Comparison of ENCODE assay signal across 19 mouse cellular contexts in the genomic region with DNA sequence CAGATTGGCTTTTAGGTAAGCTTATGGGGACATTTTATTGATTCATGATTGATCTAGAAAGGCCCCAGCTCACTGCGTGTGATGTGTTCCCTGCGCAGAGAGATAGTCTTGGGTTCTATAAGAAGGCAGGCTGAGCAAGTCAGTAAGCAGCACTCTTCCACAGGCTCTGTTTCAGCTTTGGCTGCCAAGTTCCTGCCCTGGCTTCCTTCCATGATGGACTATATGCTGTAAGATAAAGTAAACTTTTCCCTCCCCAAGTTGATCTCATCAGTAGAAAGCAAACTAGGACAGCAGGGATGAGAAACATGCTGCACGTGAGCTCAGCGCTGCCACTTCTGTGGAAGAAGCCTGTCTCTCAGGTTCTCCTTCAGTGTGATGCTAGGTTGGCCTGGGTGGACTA.
DNase-seq lines count a peak whose midpoint lies in the region; ATAC-seq and TF ChIP-seq lines count a peak whose summit lies in the region.
"Had no signal": no experiment of that assay in that cellular context is flagged by ENCODE, and none has a peak within 500 bp of the region (broad histone marks: within the 10 kb centered on the region; RNA-seq: fewer than 3 reads in every experiment).

No protein-coding gene starts in this region.

- ATAC-seq in intestine, embryonic 15.5 days: 0 out of 2 replicates have a peak, but pooled peaks have one; percentile 25
- ATAC-seq in intestine, embryonic 16.5 days: no peak
- ATAC-seq in lung, embryonic 15.5 days (ENCODE audit: borderline replicate concordance, extremely low read depth, low FRiP score, low TSS enrichment): peak; percentile 73; the same call in 1 of the 2 replicates
- ATAC-seq: CD4-positive, CD25-positive, alpha-beta regulatory T cell, adult 4 months; hindbrain, postnatal 0 days had no signal

- H3K9ac ChIP-seq in intestine, embryonic 15.5 days: no peak overlapping the region
- H3K9ac ChIP-seq in intestine, embryonic 16.5 days (ENCODE audit: low read depth, low read length): no peak overlapping the region
- no peak overlapping the region for H3K9ac ChIP-seq in lung, embryonic 15.5 days
- H3K9ac ChIP-seq: embryonic facial prominence, embryonic 13.5 days; forebrain, embryonic 13.5 days; forebrain, postnatal 0 days; heart, embryonic 13.5 days; hindbrain, embryonic 14.5 days had no signal

- no peak overlapping the region for H3K4me3 ChIP-seq in intestine, embryonic 15.5 days (replicated peaks)
- no peak overlapping the region for H3K4me3 ChIP-seq in intestine, embryonic 16.5 days (ENCODE audit: low read length)
- H3K4me3 ChIP-seq in lung, embryonic 15.5 days: no peak overlapping the region
- H3K4me3 ChIP-seq in lung, adult 2 months (replicated peaks; ENCODE audit: extremely low read depth, low read depth, low read length): no peak overlapping the region
- H3K4me3 ChIP-seq: embryonic facial prominence, embryonic 13.5 days; forebrain, embryonic 10.5 days; forebrain, embryonic 13.5 days; gastrocnemius, adult 2 months; heart, embryonic 13.5 days had no signal

- no peaks in the 10 kb centered on the region for H3K9me3 ChIP-seq in intestine, embryonic 15.5 days
- no peaks in the 10 kb centered on the region for H3K9me3 ChIP-seq in intestine, embryonic 16.5 days (ENCODE audit: control insufficient read depth, low read length)
- no peaks in the 10 kb centered on the region for H3K9me3 ChIP-seq in lung, embryonic 15.5 days
- H3K9me3 ChIP-seq: embryonic facial prominence, embryonic 13.5 days; forebrain, embryonic 10.5 days; forebrain, embryonic 13.5 days; heart, embryonic 13.5 days had no signal

- DNase-seq in lung, adult 2 months: no peak
- peak; percentile 19 to 29 for DNase-seq in lung, postnatal 4 days
- no peak for DNase-seq in lung, adult 18-20 months
- DNase-seq: cerebellum, adult 11 months; cerebellum, adult 2 months; cerebellum, adult 9-11 months; heart, adult 18-20 months had no signal

- peaks cover 12% of the 10 kb centered on the region for H3K27me3 ChIP-seq in intestine, embryonic 15.5 days (replicated peaks)
- H3K27me3 ChIP-seq in intestine, embryonic 16.5 days (replicated peaks; ENCODE audit: control insufficient read depth, insufficient read depth, low read length): peaks cover 3% of the 10 kb centered on the region; the same call in 1 of the 2 replicates
- peaks cover 52% of the 10 kb centered on the region for H3K27me3 ChIP-seq in lung, embryonic 15.5 days

- no peak for TF ChIP-seq POLR2A in lung, adult 2 months (IDR thresholded peaks at IDR 0.05; ENCODE audit: borderline replicate concordance, extremely low read depth, low read depth, low read length)

- TF ChIP-seq CTCF in lung, adult 2 months (IDR thresholded peaks at IDR 0.05; ENCODE audit: insufficient read depth, low read length): no peak

- H3K4me1 ChIP-seq in intestine, embryonic 15.5 days (replicated peaks): no peaks in the 10 kb centered on the region
- no peaks in the 10 kb centered on the region for H3K4me1 ChIP-seq in intestine, embryonic 16.5 days (ENCODE audit: control insufficient read depth, insufficient read depth, low read length)
- H3K4me1 ChIP-seq in lung, embryonic 15.5 days: no peaks in the 10 kb centered on the region; the same call in 1 of the 2 replicates
- H3K4me1 ChIP-seq in lung, adult 2 months (ENCODE audit: control insufficient read depth, insufficient read depth, low read length): no peaks in the 10 kb centered on the region; the same call in 1 of the 2 replicates

- H3K4me2 ChIP-seq in intestine, embryonic 15.5 days (replicated peaks): no peak overlapping the region
- no peak overlapping the region for H3K4me2 ChIP-seq in intestine, embryonic 16.5 days (ENCODE audit: low read depth, low read length)
- no peak overlapping the region for H3K4me2 ChIP-seq in lung, embryonic 15.5 days
- H3K4me2 ChIP-seq: embryonic facial prominence, embryonic 13.5 days; forebrain, embryonic 13.5 days; heart, embryonic 13.5 days; hindbrain, embryonic 14.5 days had no signal

- H3K36me3 ChIP-seq in intestine, embryonic 15.5 days: no peaks in the 10 kb centered on the region
- H3K36me3 ChIP-seq in intestine, embryonic 16.5 days (ENCODE audit: control insufficient read depth, insufficient read depth, low read length): no peaks in the 10 kb centered on the region
- no peaks in the 10 kb centered on the region for H3K36me3 ChIP-seq in lung, embryonic 15.5 days
- H3K36me3 ChIP-seq: embryonic facial prominence, embryonic 13.5 days; forebrain, embryonic 10.5 days; heart, embryonic 13.5 days had no signal

- 70% methylated on average over 4 of the region's 4 CpGs for WGBS in intestine, embryonic 15.5 days
- 72% methylated on average over 4 of the region's 4 CpGs for WGBS in intestine, embryonic 16.5 days
- WGBS in lung, embryonic 15.5 days: 64% methylated on average over 4 of the region's 4 CpGs
- 82% methylated on average over 4 of the region's 4 CpGs for WGBS in lung, adult 2 months

- H3K27ac ChIP-seq in intestine, embryonic 15.5 days: no peak overlapping the region
- H3K27ac ChIP-seq in intestine, embryonic 16.5 days (ENCODE audit: low read length): no peak overlapping the region
- no peak overlapping the region for H3K27ac ChIP-seq in lung, embryonic 15.5 days
- H3K27ac ChIP-seq: embryonic facial prominence, embryonic 13.5 days; forebrain, embryonic 10.5 days; forebrain, embryonic 13.5 days; gastrocnemius, adult 2 months; heart, embryonic 13.5 days; hindbrain, embryonic 14.5 days; hindbrain, postnatal 0 days had no signal

Comparison
In these comparisons a context has a peak if more than half of its experiments do, and no peak if none do; other contexts are left out.
1. DNase-seq: peak in lung, postnatal 4 days (2 of 2); none in lung, adult 2 months (single experiment) and lung, adult 18-20 months (0 of 2).